Mouse (Mus musculus) stomach, embryonic 15.5 days (tissue): ENCODE data around the gene Taf11. TPM values are rescaled to one million over a fixed set of nuclear protein-coding genes. Genes with fewer than 3 reads are reported as not detected.

Experiments used
- ATAC-seq: fragments of 200-750 bp; cut with Nextera tagmentation; 2 replicates; pipeline ENCODE4 v1.8.0; 2017; ENCODE audit warnings: low read depth, moderate number of reproducible peaks, moderate TSS enrichment; ENCODE audit not compliant: insufficient read depth, low FRiP score
- H3K27ac ChIP-seq: fragments of 300-500 bp; sonication (generic); 2 replicates; pipeline ENCODE4 v1.5.1; 2015; ENCODE audit warnings: mild to moderate bottlenecking, inconsistent platforms
- H3K27me3 ChIP-seq: fragments of 300-500 bp; sonication (generic); replicated peaks from 2 replicates; pipeline ENCODE4 v1.6.1; 2015; ENCODE audit warnings: inconsistent platforms
- H3K36me3 ChIP-seq: fragments of 300-500 bp; sonication (generic); 2 replicates; pipeline ENCODE4 v1.6.1; 2015; ENCODE audit warnings: inconsistent platforms
- H3K4me1 ChIP-seq: fragments of 300-500 bp; sonication (generic); 2 replicates; pipeline ENCODE4 v1.6.1; 2015; ENCODE audit warnings: inconsistent platforms
- H3K4me2 ChIP-seq: fragments of 300-500 bp; sonication (generic); 2 replicates; pipeline ENCODE4 v1.6.1; 2015; ENCODE audit warnings: mild to moderate bottlenecking, inconsistent platforms
- H3K4me3 ChIP-seq: fragments of 300-500 bp; sonication (generic); replicated peaks from 2 replicates; pipeline ENCODE4 v1.5.1; 2015; ENCODE audit warnings: inconsistent platforms
- H3K9ac ChIP-seq: fragments of 300-500 bp; sonication (generic); 2 replicates; pipeline ENCODE4 v1.6.1; 2015; ENCODE audit warnings: inconsistent platforms
- H3K9me3 ChIP-seq: fragments of 300-500 bp; sonication (generic); 2 replicates; pipeline ENCODE4 v1.6.1; 2016; ENCODE audit warnings: inconsistent platforms
- WGBS: fragments of 180-500 bp; shearing (Covaris S2); methylation state at CpG from one replicate; pipeline ENCODE4 v1.1.7; 2015; 5-methylcytosine and 5-hydroxymethylcytosine counted together
- polyA plus RNA-seq: library from polyadenylated mRNA; unstranded; fragments of >200 nt; fragmentation: Nextera tagmentation; extraction: Ambion mirVana; gene quantifications from 2 replicates; pipeline ENCODE4 v1.2.1, GENCODE M21; 2015

Gene Taf11
- polyA plus RNA-seq, 1 experiment from 2014 or later, result 56.3 TPM

GRCm38 (mm10) chr17:27939028-27939427 lies 29.4 kb upstream of the Taf11 start:
- Histone ChIP-seq H3K9me3 (no peaks in the 10 kb centered on the region), H3K27me3 (no peaks in the 10 kb centered on the region), H3K36me3 (no peaks in the 10 kb centered on the region), H3K4me3 (no peak overlapping the region), H3K9ac (no peak overlapping the region), H3K4me1 (peaks cover 45% of the 10 kb centered on the region), H3K4me2 (no peak overlapping the region), H3K27ac (peak overlapping the region; percentile 72)
- 79% methylated on average over 5 of the region's 5 CpGs for WGBS
- ATAC-seq, result no peak

DNA sequence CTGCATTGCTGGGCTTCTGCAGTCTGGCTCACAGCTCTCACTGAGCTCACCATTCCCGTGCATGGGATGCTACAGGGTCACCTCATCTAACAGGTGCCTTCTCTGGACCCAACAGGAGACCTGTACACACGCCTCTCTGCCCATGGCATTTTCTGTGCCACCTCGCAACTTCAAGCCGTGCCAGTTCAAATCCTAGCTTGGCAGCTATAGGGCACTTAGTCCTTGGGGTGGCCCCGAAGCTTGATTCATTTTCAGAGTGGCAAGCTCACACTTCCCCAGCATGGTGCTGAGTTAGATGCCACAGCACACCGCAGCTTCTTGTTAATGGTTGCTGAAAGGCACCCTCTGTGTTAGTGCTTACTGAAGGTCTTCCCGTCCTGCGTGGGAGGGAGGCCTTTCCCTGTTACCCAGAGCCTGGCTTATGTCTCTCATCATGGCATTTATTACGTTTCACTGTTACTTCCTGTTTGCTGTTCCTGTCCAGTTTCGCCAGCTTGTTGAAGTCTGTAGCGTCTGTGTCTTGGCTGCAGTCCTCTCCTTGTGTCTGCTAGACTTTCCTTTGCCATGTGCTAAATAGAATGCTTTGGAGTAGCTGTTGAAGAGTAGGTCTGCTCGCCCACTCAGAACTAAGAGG lies 28.6 kb upstream of the Taf11 start:
- no peaks in the 10 kb centered on the region for H3K9me3 ChIP-seq
- no peak overlapping the region for H3K9ac ChIP-seq
- no peaks in the 10 kb centered on the region for H3K27me3 ChIP-seq
- peak overlapping the region; percentile 72 for H3K27ac ChIP-seq
- no peaks in the 10 kb centered on the region for H3K36me3 ChIP-seq
- 56% methylated on average over 12 of the region's 12 CpGs for WGBS
- no peak for ATAC-seq
- no peak overlapping the region for H3K4me3 ChIP-seq
- no peak overlapping the region for H3K4me2 ChIP-seq
- peaks cover 45% of the 10 kb centered on the region for H3K4me1 ChIP-seq

GRCm38 (mm10) chr17:27937054-27937615 lies 27.5 kb upstream of the Taf11 start:
- Histone ChIP-seq H3K27ac (no peak overlapping the region; the same call in 1 of the 2 replicates), H3K9me3 (no peaks in the 10 kb centered on the region), H3K4me3 (no peak overlapping the region), H3K4me1 (peaks cover 50% of the 10 kb centered on the region), H3K27me3 (no peaks in the 10 kb centered on the region), H3K9ac (no peak overlapping the region), H3K4me2 (no peak overlapping the region), H3K36me3 (no peaks in the 10 kb centered on the region)
- no peak for ATAC-seq
- whole genome bisulfite sequencing, result 80% methylated on average over 4 of the region's 4 CpGs

DNA sequence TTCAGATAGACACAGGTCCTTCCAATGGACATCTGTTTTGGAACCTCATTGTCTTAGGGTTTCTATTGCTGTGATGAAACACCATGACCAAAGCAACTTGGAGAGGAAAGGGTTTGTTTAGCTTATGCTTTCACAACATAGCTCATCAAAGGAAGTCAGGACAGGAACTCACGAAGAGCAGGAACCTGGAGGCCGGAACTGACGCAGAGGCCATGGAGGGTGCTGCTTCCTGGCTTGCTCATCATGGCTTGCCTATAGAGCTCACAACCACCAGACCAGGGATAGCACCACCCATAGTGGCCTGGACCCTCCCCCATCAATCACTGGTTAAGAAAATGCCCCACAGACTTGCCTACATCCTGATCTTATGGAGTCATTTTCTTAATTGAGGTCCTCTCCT lies 25.4 kb upstream of the Taf11 start:
- H3K4me2 ChIP-seq, result no peak overlapping the region
- 83% methylated on average over 3 of the region's 3 CpGs for WGBS
- no peak overlapping the region for H3K27ac ChIP-seq
- no peak overlapping the region for H3K4me3 ChIP-seq
- H3K9ac ChIP-seq, result no peak overlapping the region
- ATAC-seq, result no peak
- no peaks in the 10 kb centered on the region for H3K36me3 ChIP-seq
- H3K9me3 ChIP-seq, result no peaks in the 10 kb centered on the region
- H3K4me1 ChIP-seq, result peaks cover 42% of the 10 kb centered on the region
- H3K27me3 ChIP-seq, result no peaks in the 10 kb centered on the region

GRCm38 (mm10) chr17:27934136-27934910 lies 24.7 kb upstream of the Taf11 start:
- H3K9ac ChIP-seq, result no peak overlapping the region
- H3K36me3 ChIP-seq, result no peaks in the 10 kb centered on the region
- no peak for ATAC-seq
- H3K4me2 ChIP-seq, result no peak overlapping the region
- peak overlapping the region; percentile 42 for H3K27ac ChIP-seq
- WGBS, result 72% methylated on average over 10 of the region's 10 CpGs
- no peak overlapping the region for H3K4me3 ChIP-seq
- no peaks in the 10 kb centered on the region for H3K9me3 ChIP-seq
- H3K27me3 ChIP-seq, result no peaks in the 10 kb centered on the region
- peaks cover 34% of the 10 kb centered on the region for H3K4me1 ChIP-seq

DNA sequence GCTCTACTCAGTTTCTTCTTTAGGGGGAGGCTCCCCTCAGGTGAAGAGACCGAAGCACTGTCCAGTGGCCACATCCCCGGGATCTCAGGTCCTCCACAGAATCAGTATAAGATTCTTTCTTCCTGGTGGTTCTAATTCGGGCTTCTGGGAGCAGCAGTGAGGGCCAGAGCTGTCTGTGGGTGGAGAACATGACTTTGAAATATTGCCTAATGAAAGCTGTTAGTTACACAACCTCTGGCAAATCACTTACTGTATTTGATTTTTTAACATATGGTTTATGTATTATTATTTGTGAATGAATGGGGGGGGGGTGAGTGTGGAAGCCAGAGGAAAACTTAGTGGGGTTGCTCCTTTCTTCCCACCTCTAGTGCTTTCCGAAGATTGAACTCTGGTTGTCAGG lies 22.2 kb upstream of the Taf11 start:
- no peaks in the 10 kb centered on the region for H3K27me3 ChIP-seq
- H3K4me2 ChIP-seq, result no peak overlapping the region
- H3K36me3 ChIP-seq, result 0 out of 2 replicates have a peak, but pooled peaks cover 2% of the 10 kb centered on the region
- peaks cover 13% of the 10 kb centered on the region for H3K4me1 ChIP-seq
- no peak for ATAC-seq
- no peak overlapping the region for H3K27ac ChIP-seq
- H3K9ac ChIP-seq, result no peak overlapping the region
- no peak overlapping the region for H3K4me3 ChIP-seq
- H3K9me3 ChIP-seq, result no peaks in the 10 kb centered on the region
- 71% methylated on average over 4 of the region's 4 CpGs for WGBS

DNA sequence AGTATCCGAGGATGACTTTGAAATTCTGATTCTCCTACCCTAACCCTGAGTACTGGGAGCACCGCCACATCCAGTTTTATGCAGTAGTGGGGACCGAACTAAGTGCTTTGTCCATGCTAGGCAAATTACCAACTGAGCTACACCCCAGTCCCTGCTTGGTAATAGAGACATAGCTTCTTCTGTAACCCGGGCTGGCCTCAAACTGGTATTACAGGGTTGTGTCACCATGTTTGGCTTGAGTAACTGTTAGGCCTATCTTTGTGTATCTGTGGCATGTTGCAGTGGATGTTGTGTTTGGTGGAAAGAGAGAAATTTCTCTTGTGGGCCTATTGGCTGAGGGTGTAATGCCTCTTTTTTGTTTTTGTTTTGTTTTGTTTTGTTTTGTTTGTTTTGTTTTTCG lies 20.6 kb upstream of the Taf11 start:
- Histone ChIP-seq H3K36me3 (0 out of 2 replicates have a peak, but pooled peaks cover 2% of the 10 kb centered on the region), H3K4me2 (no peak overlapping the region), H3K27me3 (no peaks in the 10 kb centered on the region), H3K9ac (no peak overlapping the region), H3K4me3 (no peak overlapping the region), H3K27ac (no peak overlapping the region), H3K9me3 (no peaks in the 10 kb centered on the region), H3K4me1 (peaks cover 18% of the 10 kb centered on the region)
- WGBS, result 90% methylated on average over 5 of the region's 5 CpGs
- ATAC-seq, result no peak

DNA sequence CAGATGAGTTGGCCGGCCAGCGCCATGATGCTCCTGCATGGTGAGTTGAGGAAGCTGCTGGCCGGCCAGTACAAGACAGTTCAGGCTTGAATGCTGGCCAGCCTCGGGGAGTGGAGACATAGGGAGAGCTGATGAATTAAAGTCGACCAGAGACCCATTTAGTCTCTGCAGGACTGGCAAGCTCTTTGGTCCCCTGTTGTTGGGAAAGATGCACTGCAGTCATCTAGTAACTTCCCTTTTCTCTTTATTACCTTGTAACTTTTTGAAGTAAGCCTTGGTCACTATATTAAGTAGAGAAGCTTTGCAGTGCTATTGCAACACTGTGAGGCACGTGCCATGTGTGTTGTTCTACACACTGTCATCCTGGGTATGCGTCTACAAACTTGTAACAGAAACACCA lies 15.9 kb upstream of the Taf11 start:
- peak overlapping the region; percentile 77 for H3K27ac ChIP-seq
- H3K36me3 ChIP-seq, result 0 out of 2 replicates have a peak, but pooled peaks cover 2% of the 10 kb centered on the region
- 0 out of 2 replicates have a peak, but pooled peaks have one; percentile 30 for ATAC-seq

GRCm38 (mm10) chr17:27925054-27925453 lies 15.4 kb upstream of the Taf11 start:
- peak overlapping the region; percentile 77 for H3K27ac ChIP-seq
- H3K9ac ChIP-seq, result no peak overlapping the region
- 39% methylated on average over 4 of the region's 4 CpGs for WGBS
- H3K27me3 ChIP-seq, result no peaks in the 10 kb centered on the region
- no peaks in the 10 kb centered on the region for H3K9me3 ChIP-seq
- H3K36me3 ChIP-seq, result 0 out of 2 replicates have a peak, but pooled peaks cover 2% of the 10 kb centered on the region
- peak; percentile 29 for ATAC-seq
- no peak overlapping the region for H3K4me3 ChIP-seq
- H3K4me2 ChIP-seq, result no peak overlapping the region
- peaks cover 36% of the 10 kb centered on the region for H3K4me1 ChIP-seq

More for the DNA sequence above, 15.9 kb upstream of the Taf11 start:
- Histone ChIP-seq H3K9me3 (no peaks in the 10 kb centered on the region), H3K4me2 (no peak overlapping the region), H3K9ac (no peak overlapping the region), H3K27me3 (no peaks in the 10 kb centered on the region), H3K4me3 (no peak overlapping the region), H3K4me1 (peaks cover 31% of the 10 kb centered on the region)
- 58% methylated on average over 7 of the region's 7 CpGs for WGBS

DNA sequence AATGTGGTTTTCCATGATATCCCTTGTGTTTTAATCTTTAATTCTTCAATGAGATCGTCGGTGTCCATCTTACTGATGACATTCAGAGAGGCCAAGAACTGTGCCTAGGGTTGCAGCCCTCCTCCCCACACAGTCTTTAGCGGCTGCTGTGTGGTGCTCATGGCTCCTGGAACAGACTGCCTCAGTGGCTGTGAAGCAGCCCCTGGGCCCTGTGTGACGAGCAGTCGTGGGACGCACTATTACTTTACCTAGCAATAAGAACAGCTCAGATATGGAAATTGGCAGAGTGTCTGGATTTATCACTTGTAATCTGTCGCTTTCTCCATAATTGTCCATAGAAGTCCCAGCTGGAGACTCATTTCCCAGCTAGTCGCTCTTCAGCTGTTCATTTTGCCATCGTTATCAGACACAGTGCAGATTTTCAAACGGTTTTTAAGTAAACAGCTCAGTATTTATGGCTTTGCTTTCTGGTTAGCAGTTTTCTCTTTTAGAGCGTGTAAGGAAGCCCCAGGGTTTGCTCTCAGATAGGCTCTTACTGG lies 12.6 kb upstream of the Taf11 start:
- peaks cover 36% of the 10 kb centered on the region for H3K4me1 ChIP-seq
- no peaks in the 10 kb centered on the region for H3K9me3 ChIP-seq
- peak overlapping the region; percentile 17; the same call in 1 of the 2 replicates for H3K27ac ChIP-seq
- WGBS, result 60% methylated on average over 11 of the region's 11 CpGs
- H3K4me3 ChIP-seq, result no peak overlapping the region
- H3K4me2 ChIP-seq, result no peak overlapping the region
- no peaks in the 10 kb centered on the region for H3K27me3 ChIP-seq
- H3K36me3 ChIP-seq, result no peaks in the 10 kb centered on the region
- H3K9ac ChIP-seq, result no peak overlapping the region
- ATAC-seq, result no peak

- Histone ChIP-seq H3K27ac (peak overlapping the region; percentile 26; the same call in 1 of the 2 replicates), H3K4me1 (peaks cover 26% of the 10 kb centered on the region), H3K4me3 (no peak overlapping the region), H3K36me3 (no peaks in the 10 kb centered on the region), H3K27me3 (no peaks in the 10 kb centered on the region), H3K9me3 (no peaks in the 10 kb centered on the region), H3K4me2 (no peak overlapping the region), H3K9ac (no peak overlapping the region)
- 63% methylated on average over 4 of the region's 4 CpGs for WGBS
- no peak for ATAC-seq
Observed at GRCm38 (mm10) chr17:27920676-27921075, 11.0 kb upstream of the Taf11 start.

DNA sequence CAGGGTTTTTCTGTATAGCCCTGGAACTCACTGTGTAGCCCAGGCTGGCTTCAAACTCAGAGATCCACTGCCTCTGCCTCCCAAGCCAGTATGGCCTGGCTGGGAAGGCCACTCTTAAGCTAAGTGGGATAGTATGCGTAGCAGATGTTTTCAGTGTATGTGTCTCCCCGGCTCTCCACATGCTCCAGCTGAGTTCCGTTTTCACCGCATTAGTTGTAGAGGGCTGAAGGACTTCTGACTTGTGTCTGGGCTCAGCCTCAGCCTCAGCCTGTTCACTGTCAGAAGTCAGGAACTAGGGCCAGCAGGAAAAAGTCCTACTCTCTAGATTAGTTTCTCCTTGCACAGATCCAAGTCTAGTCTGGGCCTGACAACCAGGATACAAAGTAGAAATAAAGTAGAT lies 6.7 kb upstream of the Taf11 start:
- Histone ChIP-seq H3K27me3 (no peaks in the 10 kb centered on the region), H3K9ac (no peak overlapping the region), H3K4me3 (no peak overlapping the region), H3K27ac (peak overlapping the region; percentile 72; the same call in 1 of the 2 replicates), H3K4me1 (peaks cover 15% of the 10 kb centered on the region), H3K36me3 (no peaks in the 10 kb centered on the region; the same call in 1 of the 2 replicates), H3K4me2 (no peak overlapping the region), H3K9me3 (no peaks in the 10 kb centered on the region)
- 0 out of 2 replicates have a peak, but pooled peaks have one; percentile 17 for ATAC-seq
- 64% methylated on average over 4 of the region's 4 CpGs for WGBS
